Mouse (Mus musculus) testis, adult 2 months (tissue): ENCODE data around the gene Sdad1.

Experiments used
- CTCF ChIP-seq: fragments of 200-500 bp; IDR thresholded peaks from 2 replicates; pipeline ENCODE4 v1.5.1; 2012; ENCODE audit warnings: low read depth, mild to moderate bottlenecking, inconsistent platforms, low read length, moderate library complexity; ENCODE audit not compliant: control insufficient read depth, insufficient read depth, insufficient replicate concordance
- POLR2A ChIP-seq: fragments of 200-500 bp; IDR thresholded peaks from 2 replicates; pipeline ENCODE4 v1.6.1; 2012; ENCODE audit warnings: low read depth, mild to moderate bottlenecking, inconsistent platforms, low read length, moderate library complexity; ENCODE audit not compliant: control insufficient read depth

DNA sequence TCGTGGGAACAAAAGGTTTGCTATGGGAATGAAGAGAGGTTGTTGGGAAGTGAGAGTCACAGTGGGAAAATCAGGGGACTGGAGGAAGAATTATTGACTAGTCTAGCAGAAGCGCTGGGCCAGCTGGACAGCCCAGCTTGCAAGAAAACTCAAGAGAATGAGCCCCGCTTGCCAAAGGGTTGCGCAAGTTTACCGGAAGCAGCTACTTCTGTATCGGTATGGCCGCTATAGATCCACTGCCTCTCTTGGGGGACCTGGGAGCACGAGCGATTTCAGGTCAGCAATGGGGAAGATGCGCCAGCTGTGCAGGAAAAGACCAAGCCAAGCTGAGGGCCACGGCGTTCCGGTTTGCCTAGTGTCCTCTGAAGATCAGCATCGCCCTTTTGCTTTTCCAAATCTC, 8.3 kb upstream of the Sdad1 start:
- TF ChIP-seq CTCF (no peak), POLR2A (no peak)
